Mouse (Mus musculus): ENCODE measurements around the gene Man2b2. TPM values are rescaled to one million over a fixed set of nuclear protein-coding genes. Genes with fewer than 3 reads are reported as not detected.

The Man2b2 gene
- polyA plus RNA-seq, 1 experiment from 2014 or later, result 15.5 TPM

- WGBS, result 63% methylated on average over 3 of the region's 3 CpGs
- Histone ChIP-seq H3K4me2 (ENCODE audit: low read length) (no peak overlapping the region), H3K9ac (ENCODE audit: low read length) (no peak overlapping the region), H3K36me3 (ENCODE audit: control insufficient read depth, insufficient read depth, low read length) (no peaks in the 10 kb centered on the region), H3K4me3 (ENCODE audit: low read depth, low read length) (no peak overlapping the region), H3K27ac (ENCODE audit: low read depth) (no peak overlapping the region), H3K27me3 (replicated peaks; ENCODE audit: control insufficient read depth, insufficient read depth, low read length) (no peaks in the 10 kb centered on the region), H3K4me1 (replicated peaks; ENCODE audit: control insufficient read depth, insufficient read depth, low read length) (no peaks in the 10 kb centered on the region), H3K9me3 (ENCODE audit: control insufficient read depth, low read length) (no peaks in the 10 kb centered on the region)
- ATAC-seq (replicated peaks; ENCODE audit: low FRiP score, low TSS enrichment, low read depth) (no peak), DNase-seq (ENCODE audit: low spot score) (no peak)
Observed at GRCm38 (mm10) chr5:36769603-36770002, 60.9 kb downstream of the Man2b2 start.

GRCm38 (mm10) chr5:36766958-36767703 is 63.3 kb downstream of the Man2b2 start:
- DNase-seq (ENCODE audit: low spot score) (no peak), ATAC-seq (replicated peaks; ENCODE audit: low FRiP score, low TSS enrichment, low read depth) (no peak)
- Histone ChIP-seq H3K36me3 (ENCODE audit: control insufficient read depth, insufficient read depth, low read length) (no peaks in the 10 kb centered on the region), H3K4me1 (replicated peaks; ENCODE audit: control insufficient read depth, insufficient read depth, low read length) (no peaks in the 10 kb centered on the region), H3K27ac (ENCODE audit: low read depth) (no peak overlapping the region), H3K9ac (ENCODE audit: low read length) (no peak overlapping the region), H3K4me2 (ENCODE audit: low read length) (no peak overlapping the region), H3K4me3 (ENCODE audit: low read depth, low read length) (no peak overlapping the region), H3K9me3 (ENCODE audit: control insufficient read depth, low read length) (no peaks in the 10 kb centered on the region), H3K27me3 (replicated peaks; ENCODE audit: control insufficient read depth, insufficient read depth, low read length) (no peaks in the 10 kb centered on the region)
- 40% methylated on average over 10 of the region's 10 CpGs for WGBS

GRCm38 (mm10) chr5:36759848-36760247 is 70.6 kb downstream of the Man2b2 start:
- no peak for ATAC-seq (replicated peaks; ENCODE audit: low FRiP score, low TSS enrichment, low read depth)
- WGBS, result 30% methylated on average over 4 of the region's 4 CpGs

GRCm38 (mm10) chr5:36757033-36757432 is 73.4 kb downstream of the Man2b2 start:
- 69% methylated on average over 5 of the region's 5 CpGs for WGBS
- Histone ChIP-seq H3K27me3 (replicated peaks; ENCODE audit: control insufficient read depth, insufficient read depth, low read length) (no peaks in the 10 kb centered on the region), H3K4me3 (ENCODE audit: low read depth, low read length) (no peak overlapping the region), H3K9me3 (ENCODE audit: control insufficient read depth, low read length) (no peaks in the 10 kb centered on the region), H3K4me1 (replicated peaks; ENCODE audit: control insufficient read depth, insufficient read depth, low read length) (0 out of 2 replicates have a peak, but pooled peaks cover 2% of the 10 kb centered on the region), H3K9ac (ENCODE audit: low read length) (no peak overlapping the region), H3K4me2 (ENCODE audit: low read length) (no peak overlapping the region), H3K36me3 (ENCODE audit: control insufficient read depth, insufficient read depth, low read length) (no peaks in the 10 kb centered on the region), H3K27ac (ENCODE audit: low read depth) (no peak overlapping the region)
- no peak for DNase-seq (ENCODE audit: low spot score)
- ATAC-seq (replicated peaks; ENCODE audit: low FRiP score, low TSS enrichment, low read depth), result no peak

More at GRCm38 (mm10) chr5:36759848-36760247, 70.6 kb downstream of the Man2b2 start:
- no peak for DNase-seq (ENCODE audit: low spot score)
- no peaks in the 10 kb centered on the region for H3K36me3 ChIP-seq (ENCODE audit: control insufficient read depth, insufficient read depth, low read length)
- no peak overlapping the region for H3K4me2 ChIP-seq (ENCODE audit: low read length)
- no peaks in the 10 kb centered on the region for H3K27me3 ChIP-seq (replicated peaks; ENCODE audit: control insufficient read depth, insufficient read depth, low read length)
- no peak overlapping the region for H3K9ac ChIP-seq (ENCODE audit: low read length)
- no peak overlapping the region for H3K4me3 ChIP-seq (ENCODE audit: low read depth, low read length)
- H3K27ac ChIP-seq (ENCODE audit: low read depth), result no peak overlapping the region
- H3K4me1 ChIP-seq (replicated peaks; ENCODE audit: control insufficient read depth, insufficient read depth, low read length), result 0 out of 2 replicates have a peak, but pooled peaks cover 2% of the 10 kb centered on the region
- no peaks in the 10 kb centered on the region for H3K9me3 ChIP-seq (ENCODE audit: control insufficient read depth, low read length)

Other genes starting within 250 kb of the Man2b2 start
- gene Tbc1d14, start 237.4 kb downstream of the Man2b2 start, polyA plus RNA-seq (2014; fragmentation: Nextera tagmentation; extraction: Ambion mirVana), result 36.6 and 42.3 TPM in 2 replicates
- gene D5Ertd579e, start 134.6 kb downstream of the Man2b2 start, polyA plus RNA-seq (2014; fragmentation: Nextera tagmentation; extraction: Ambion mirVana), result 25.8 and 28.3 TPM in 2 replicates
- gene Bloc1s4, start 82.0 kb downstream of the Man2b2 start, polyA plus RNA-seq (2014; fragmentation: Nextera tagmentation; extraction: Ambion mirVana), result 20.9 and 22.8 TPM in 2 replicates
- gene Mrfap1, start 33.9 kb downstream of the Man2b2 start, polyA plus RNA-seq (2014; fragmentation: Nextera tagmentation; extraction: Ambion mirVana), result 454 and 481 TPM in 2 replicates
- gene Ppp2r2c, start 37.9 kb upstream of the Man2b2 start, polyA plus RNA-seq (2014; fragmentation: Nextera tagmentation; extraction: Ambion mirVana), result 0.40 and 0.73 TPM in 2 replicates
- 13.3 and 13.6 TPM in 2 replicates for gene Wfs1, start 158.6 kb upstream of the Man2b2 start, polyA plus RNA-seq (2014; fragmentation: Nextera tagmentation; extraction: Ambion mirVana)

All from intestine, embryonic 14.5 days (tissue).